Mouse (Mus musculus) CH12.LX (cell line): ENCODE measurements around the gene Nck2. TPM values are rescaled to one million over a fixed set of nuclear protein-coding genes. Genes with fewer than 3 reads are reported as not detected.

ENCODE experiments used
- DNase-seq: peaks from one replicate; pipeline ENCODE4 v3.0.0-alpha.2; 2013; ENCODE audit errors: extremely low read depth
- H3K27ac ChIP-seq: 2 replicates; pipeline ENCODE4 v1.5.1; 2012; ENCODE audit warnings: low read depth, mild to moderate bottlenecking, control low read depth, moderate library complexity; ENCODE audit not compliant: insufficient read depth
- H3K27me3 ChIP-seq: replicated peaks from 2 replicates; pipeline ENCODE3; 2012; ENCODE audit warnings: inconsistent platforms
- H3K36me3 ChIP-seq, 2 experiments: replicated peaks in 1 of 2; 2 replicates each; pipeline versions ENCODE3 to v1.6.1; 2012; ENCODE audit warnings: inconsistent platforms in 1 of 2, low read length in 1 of 2, mild to moderate bottlenecking in 1 of 2, mixed read lengths in 1 of 2, moderate library complexity in 1 of 2; ENCODE audit not compliant: control insufficient read depth in 1 of 2, insufficient read depth in 1 of 2
- H3K4me1 ChIP-seq, 2 experiments: 2 replicates each; pipeline ENCODE4 v1.6.1; 2012; ENCODE audit warnings: inconsistent platforms in 1 of 2, moderate library complexity in 1 of 2; ENCODE audit not compliant: insufficient read depth in 2 of 2, control insufficient read depth in 1 of 2
- H3K4me2 ChIP-seq: 2 replicates; pipeline ENCODE4 v1.6.1; 2012; ENCODE audit warnings: low read depth, mild to moderate bottlenecking, control low read depth; ENCODE audit not compliant: poor library complexity, insufficient read depth, severe bottlenecking
- H3K4me3 ChIP-seq, 3 experiments: fragments of 150-350 bp in 1 of 3; sonication (generic) in 1 of 3; replicated peaks in 1 of 3; 2 replicates each; pipeline versions ENCODE3 to v1.5.1; 2011 to 2012; ENCODE audit warnings: low read depth in 2 of 3, low read length in 2 of 3, mild to moderate bottlenecking in 2 of 3, moderate library complexity in 2 of 3, control low read depth in 1 of 3, improper control_type of control experiment in 1 of 3, inconsistent platforms in 1 of 3, mixed read lengths in 1 of 3; ENCODE audit not compliant: poor library complexity in 1 of 3
- H3K79me2 ChIP-seq: replicated peaks from 2 replicates; pipeline ENCODE4 v1.6.1; 2012; ENCODE audit warnings: mild to moderate bottlenecking, moderate library complexity; ENCODE audit not compliant: control insufficient read depth, poor library complexity, insufficient read depth, severe bottlenecking; ENCODE audit errors: extremely low read depth
- H3K9ac ChIP-seq: 2 replicates; pipeline ENCODE4 v1.6.1; 2012; ENCODE audit warnings: low read depth, mild to moderate bottlenecking, control low read depth, moderate library complexity; ENCODE audit not compliant: insufficient read depth
- H3K9me3 ChIP-seq: replicated peaks from 2 replicates; pipeline ENCODE3; 2012; ENCODE audit warnings: low read length, inconsistent platforms, mixed read lengths
- BHLHE40 ChIP-seq: IDR thresholded peaks from 2 replicates; pipeline ENCODE4 v1.6.1; 2011; ENCODE audit warnings: mild to moderate bottlenecking, low read depth, low read length, improper control_type of control experiment
- CHD1 ChIP-seq: IDR thresholded peaks from 2 replicates; pipeline ENCODE4 v1.6.1; 2012; ENCODE audit warnings: low read depth, low read length, improper control_type of control experiment, inconsistent platforms
- CHD2 ChIP-seq: IDR thresholded peaks from 2 replicates; pipeline ENCODE4 v1.6.1; 2011; ENCODE audit warnings: low read length, improper control_type of control experiment
- CTCF ChIP-seq, 2 experiments: IDR thresholded peaks in 1 of 2; conservative IDR thresholded peaks in 1 of 2; 2 replicates each; pipeline ENCODE4 v1.5.1; 2011 to 2012; ENCODE audit warnings: low read depth in 2 of 2, low read length in 2 of 2, improper control_type of control experiment in 1 of 2, inconsistent platforms in 1 of 2, mild to moderate bottlenecking in 1 of 2, moderate library complexity in 1 of 2
- E2F4 ChIP-seq: IDR thresholded peaks from 2 replicates; pipeline ENCODE4 v1.6.1; 2011; ENCODE audit warnings: low read depth, low read length, improper control_type of control experiment; ENCODE audit not compliant: insufficient replicate concordance
- ELF1 ChIP-seq: IDR thresholded peaks from 2 replicates; pipeline ENCODE4 v1.6.1; 2014; ENCODE audit warnings: low read depth, mild to moderate bottlenecking, inconsistent platforms, low read length, improper control_type of control experiment
- EP300 ChIP-seq: IDR thresholded peaks from 2 replicates; pipeline ENCODE4 v1.6.1; 2011; ENCODE audit warnings: low read length, improper control_type of control experiment
- ETS1 ChIP-seq: conservative IDR thresholded peaks from 2 replicates; pipeline ENCODE4 v1.6.1; 2012; ENCODE audit warnings: low read depth, mild to moderate bottlenecking, inconsistent platforms, low read length, improper control_type of control experiment, moderate library complexity
- GABPA ChIP-seq: IDR thresholded peaks from 2 replicates; pipeline ENCODE4 v1.6.1; 2012; ENCODE audit warnings: low read depth, low read length, improper control_type of control experiment, inconsistent platforms; ENCODE audit not compliant: insufficient replicate concordance
- HCFC1 ChIP-seq: IDR thresholded peaks from 2 replicates; pipeline ENCODE4 v1.6.1; 2012; ENCODE audit warnings: low read depth, mild to moderate bottlenecking, inconsistent platforms, low read length, improper control_type of control experiment
- IRF4 ChIP-seq: IDR thresholded peaks from 2 replicates; pipeline ENCODE4 v1.6.1; 2014; ENCODE audit warnings: low read depth, mild to moderate bottlenecking, inconsistent platforms, low read length, improper control_type of control experiment
- JUN ChIP-seq: IDR thresholded peaks from 2 replicates; pipeline ENCODE4 v1.6.1; 2011; ENCODE audit warnings: low read depth, mild to moderate bottlenecking, low read length, improper control_type of control experiment, moderate library complexity; ENCODE audit not compliant: insufficient read depth
- JUND ChIP-seq: conservative IDR thresholded peaks from 2 replicates; pipeline ENCODE4 v1.6.1; 2011; ENCODE audit warnings: low read depth, low read length, improper control_type of control experiment
- KAT2A ChIP-seq: IDR thresholded peaks from 2 replicates; pipeline ENCODE4 v1.6.1; 2012; ENCODE audit warnings: low read length, improper control_type of control experiment, inconsistent platforms; ENCODE audit not compliant: insufficient replicate concordance
- MAFK ChIP-seq: IDR thresholded peaks from 2 replicates; pipeline ENCODE4 v1.6.1; 2011; ENCODE audit warnings: low read length, improper control_type of control experiment; ENCODE audit not compliant: insufficient replicate concordance
- MAX ChIP-seq: IDR thresholded peaks from 2 replicates; pipeline ENCODE4 v1.6.1; 2011; ENCODE audit warnings: low read length, improper control_type of control experiment
- MAZ ChIP-seq: IDR thresholded peaks from 2 replicates; pipeline ENCODE4 v1.6.1; 2012; ENCODE audit warnings: low read depth, mild to moderate bottlenecking, inconsistent platforms, low read length, improper control_type of control experiment, moderate library complexity
- MYC ChIP-seq: IDR thresholded peaks from 2 replicates; pipeline ENCODE4 v1.6.1; 2011; ENCODE audit warnings: low read depth, mild to moderate bottlenecking, improper control_type of control experiment, low read length
- NELFE ChIP-seq: IDR thresholded peaks from 2 replicates; pipeline ENCODE4 v1.6.1; 2011; ENCODE audit warnings: low read depth, low read length, improper control_type of control experiment
- POLR2A ChIP-seq: IDR thresholded peaks from 2 replicates; pipeline ENCODE4 v1.6.1; 2011; ENCODE audit warnings: low read depth, mild to moderate bottlenecking, improper control_type of control experiment, low read length
- POLR2AphosphoS2 ChIP-seq: IDR thresholded peaks from 2 replicates; pipeline ENCODE4 v1.6.1; 2011; ENCODE audit warnings: low read depth, low read length, improper control_type of control experiment
- RAD21 ChIP-seq: IDR thresholded peaks from 2 replicates; pipeline ENCODE4 v1.6.1; 2011; ENCODE audit warnings: low read depth, mild to moderate bottlenecking, low read length, improper control_type of control experiment, moderate library complexity
- SIN3A ChIP-seq: IDR thresholded peaks from 2 replicates; pipeline ENCODE4 v1.6.1; 2012; ENCODE audit warnings: low read length, improper control_type of control experiment, inconsistent platforms
- TBP ChIP-seq: conservative IDR thresholded peaks from 2 replicates; pipeline ENCODE4 v1.6.1; 2011; ENCODE audit warnings: low read depth, low read length, improper control_type of control experiment
- USF1 ChIP-seq: IDR thresholded peaks from 2 replicates; pipeline ENCODE4 v1.6.1; 2014; ENCODE audit warnings: low read depth, mild to moderate bottlenecking, inconsistent platforms, low read length, improper control_type of control experiment
- ZC3H11A ChIP-seq: IDR thresholded peaks from 2 replicates; pipeline ENCODE4 v1.6.1; 2012; ENCODE audit warnings: low read depth, mild to moderate bottlenecking, inconsistent platforms, low read length, improper control_type of control experiment
- ZNF384 ChIP-seq: IDR thresholded peaks from 2 replicates; pipeline ENCODE4 v1.6.1; 2012; ENCODE audit warnings: low read depth, low read length, improper control_type of control experiment, inconsistent platforms
- dilution Hi-C: fragments of 300-500 bp; cut with MboI; formaldehyde crosslinking; loops from 2 replicates; pipeline ENCODE4 v1.14.3; 2020; ENCODE audit warnings: low sequenced_read_pairs; ENCODE audit not compliant: extremely low pct_unique_long_range_greater_than_20kb, extremely low pct_ligation_motif_present
- in situ Hi-C: fragments of 300-500 bp; cut with MboI; formaldehyde crosslinking; loops from 3 replicates; pipeline ENCODE4 v1.14.3; 2019; ENCODE audit warnings: low sequenced_read_pairs, low pct_ligation_motif_present, low pct_unique_long_range_greater_than_20kb, mixed read lengths
- polyA plus RNA-seq: library from polyadenylated mRNA; unstranded; fragments of >175 nt; gene quantifications from 2 replicates; pipeline ENCODE4 v1.2.1, GENCODE M21; 2012; ENCODE audit warnings: low read depth; ENCODE audit not compliant: insufficient read length
- total RNA-seq, 2 experiments: library from RNA; depleted of rRNA; stranded (reverse); fragments of 300-350 nt in 1 of 2; fragments of >200 nt in 1 of 2; gene quantifications; 2 replicates each; pipeline ENCODE4 v1.2.3; 2012 to 2014

Gene Nck2
- total and polyA plus RNA-seq, 3 experiments, result 4.4 to 7.6 (median 4.6) TPM

GRCm38 (mm10) chr1:43396522-43396921, 47.9 kb upstream of the Nck2 start:
- dilution Hi-C loops, result no loop called here
- Histone ChIP-seq H3K79me2 (no peaks in the 10 kb centered on the region), H3K4me3 (no peak overlapping the region), H3K9ac (no peak overlapping the region), H3K4me2 (no peak overlapping the region), H3K36me3 (no peaks in the 10 kb centered on the region), H3K4me1 (0 out of 4 replicates have a peak, but pooled peaks cover 0 to 3% of the 10 kb centered on the region in 2 experiments), H3K27ac (no peak overlapping the region), H3K27me3 (no peaks in the 10 kb centered on the region), H3K9me3 (no peaks in the 10 kb centered on the region)
- in situ Hi-C loops, result no loop called here
- TF ChIP-seq MAZ (no peak), POLR2AphosphoS2 (no peak), GABPA (no peak), BHLHE40 (no peak), CTCF (conservative IDR thresholded peaks at IDR 0.05 in 1 of 2, IDR thresholded peaks at IDR 0.05 in 1 of 2; ENCODE audit: low read depth in 2 of 2, low read length in 2 of 2) (no peak), SIN3A (no peak), ELF1 (no peak), ZNF384 (no peak), MAX (no peak), KAT2A (no peak), E2F4 (no peak), RAD21 (no peak), MAFK (no peak), ZC3H11A (no peak), MYC (no peak), TBP (no peak), CHD1 (no peak), NELFE (no peak)
- DNase-seq, result no peak

- TF ChIP-seq CHD2, result no peak
- no peak for TF ChIP-seq USF1
- no peak for TF ChIP-seq HCFC1
- no peak for TF ChIP-seq CHD1
- TF ChIP-seq EP300, result no peak
- no peak for TF ChIP-seq IRF4
- no peak for TF ChIP-seq KAT2A
- no peak for TF ChIP-seq ETS1
- no peak for TF ChIP-seq POLR2A
- TF ChIP-seq MAZ, result no peak
- TF ChIP-seq JUN, result no peak
- TF ChIP-seq ZNF384, result no peak
- TF ChIP-seq SIN3A, result no peak
- TF ChIP-seq MYC, result no peak
- no peak for TF ChIP-seq JUND
- TF ChIP-seq GABPA, result no peak
Measured at GRCm38 (mm10) chr1:43397096-43397495, 47.3 kb upstream of the Nck2 start.

More at GRCm38 (mm10) chr1:43397096-43397495, 47.3 kb upstream of the Nck2 start:
- dilution Hi-C loops, result no loop called here
- in situ Hi-C loops, result no loop called here
- no peak for DNase-seq
- Histone ChIP-seq H3K4me2 (no peak overlapping the region), H3K9me3 (no peaks in the 10 kb centered on the region), H3K4me1 (0 out of 4 replicates have a peak, but pooled peaks cover 0 to 3% of the 10 kb centered on the region in 2 experiments), H3K9ac (no peak overlapping the region), H3K36me3 (no peaks in the 10 kb centered on the region), H3K27me3 (no peaks in the 10 kb centered on the region), H3K27ac (no peak overlapping the region), H3K4me3 (no peak overlapping the region), H3K79me2 (no peaks in the 10 kb centered on the region)
